25 mouse cellular contexts compared by ENCODE assay signal in genomic region chr1:181963351-181963750, GRCm38 (mm10).
"Had no signal": no experiment of that assay in that cellular context is flagged by ENCODE, and none has a peak within 500 bp of the region (broad histone marks: within the 10 kb centered on the region; RNA-seq: fewer than 3 reads in every experiment).

No protein-coding gene starts in this region.

- H3K4me1 ChIP-seq: hindbrain, embryonic 10.5 days; intestine, embryonic 15.5 days; limb, embryonic 15.5 days had no signal

- H3K9me3 ChIP-seq: heart, embryonic 10.5 days; heart, embryonic 12.5 days; hindbrain, embryonic 10.5 days; hindbrain, embryonic 12.5 days; intestine, embryonic 15.5 days; limb, embryonic 13.5 days; limb, embryonic 15.5 days had no signal

- H3K27me3 ChIP-seq: heart, embryonic 12.5 days; hindbrain, embryonic 12.5 days; intestine, embryonic 15.5 days; limb, embryonic 13.5 days; limb, embryonic 15.5 days had no signal

- H3K4me2 ChIP-seq: heart, embryonic 12.5 days; hindbrain, embryonic 12.5 days; hindbrain, embryonic 14.5 days; intestine, embryonic 15.5 days; limb, embryonic 13.5 days; limb, embryonic 15.5 days had no signal

- DNase-seq: gastrocnemius, adult 2 months; gastrocnemius, postnatal 10 days; gastrocnemius, postnatal 25 days; heart, adult 18-20 months; heart, postnatal 10 days; heart, postnatal 4 days; kidney, adult 18-20 months; kidney, adult 8-10 months; kidney, postnatal 10 days; kidney, postnatal 25 days; kidney, postnatal 4 days; layer of hippocampus, adult 9-11 months; layer of hippocampus, postnatal 36 days; left cerebral cortex, postnatal 4 days had no signal

- H3K36me3 ChIP-seq: intestine, embryonic 15.5 days had no signal

- H3K4me3 ChIP-seq: gastrocnemius, adult 2 months; heart, embryonic 10.5 days; heart, embryonic 12.5 days; hindbrain, embryonic 10.5 days; hindbrain, embryonic 12.5 days; intestine, embryonic 15.5 days; limb, embryonic 13.5 days; limb, embryonic 15.5 days had no signal

- H3K9ac ChIP-seq: heart, embryonic 12.5 days; hindbrain, embryonic 12.5 days; hindbrain, embryonic 14.5 days; intestine, embryonic 15.5 days; limb, embryonic 13.5 days; limb, embryonic 15.5 days had no signal

- ATAC-seq: hindbrain, embryonic 16.5 days; inflammation-experienced regulatory T-cells, adult 6 months; intestine, embryonic 15.5 days; intestine, postnatal 0 days had no signal

- H3K27ac ChIP-seq: gastrocnemius, adult 2 months; heart, embryonic 10.5 days; hindbrain, embryonic 10.5 days; hindbrain, embryonic 12.5 days; hindbrain, embryonic 14.5 days; intestine, embryonic 15.5 days; limb, embryonic 13.5 days; limb, embryonic 15.5 days had no signal
